Mouse (Mus musculus): ENCODE results near the gene Gm20481.
"Not testable (repeated sequence)": the region's sequence is repeated elsewhere in the genome, so short reads cannot be mapped to it uniquely, and the experiment has no call there.

Gm20481 gene

GRCm38 (mm10) chr17:35003022-35003838, 33.5 kb downstream of the Gm20481 start:
- no peak for DNase-seq (ENCODE audit: low spot score)

DNA sequence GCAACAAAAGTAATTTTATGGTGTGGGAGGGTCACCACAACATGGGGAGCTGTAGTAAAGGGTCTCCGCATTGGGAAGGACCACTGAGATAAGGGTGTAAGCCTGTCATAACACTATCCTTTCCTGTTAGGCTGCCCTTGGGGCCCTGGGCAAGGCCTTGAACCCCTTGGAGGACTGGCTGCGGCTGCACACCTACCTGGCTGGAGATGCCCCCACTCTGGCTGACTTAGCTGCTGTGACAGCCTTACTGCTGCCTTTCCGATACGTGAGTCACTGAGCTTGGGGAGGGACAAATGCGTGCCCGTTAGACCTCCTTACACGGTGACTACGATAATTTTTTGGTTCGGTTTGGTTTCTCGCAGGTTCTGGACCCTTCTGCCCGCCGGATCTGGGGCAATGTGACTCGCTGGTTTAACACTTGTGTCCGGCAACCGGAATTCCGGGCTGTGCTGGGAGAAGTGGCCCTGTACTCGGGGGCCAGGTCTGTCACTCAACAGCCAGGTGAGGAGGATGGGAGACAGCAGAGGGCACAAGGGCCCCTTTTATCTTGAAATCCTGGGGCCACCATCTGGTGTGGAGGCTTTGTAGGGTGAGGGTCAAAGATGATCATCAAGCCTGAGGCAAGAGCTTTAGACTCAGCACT, 34.5 kb downstream of the Gm20481 start:
- DNase-seq (ENCODE audit: low spot score): no peak

- DNase-seq (ENCODE audit: low spot score): no peak
Measured at GRCm38 (mm10) chr17:35005158-35005557, 35.4 kb downstream of the Gm20481 start.

GRCm38 (mm10) chr17:35005902-35006301, 36.2 kb downstream of the Gm20481 start:
- DNase-seq (ENCODE audit: low spot score): not testable (repeated sequence)

GRCm38 (mm10) chr17:35007387-35007991, 37.8 kb downstream of the Gm20481 start:
- DNase-seq (ENCODE audit: low spot score): no peak

DNA sequence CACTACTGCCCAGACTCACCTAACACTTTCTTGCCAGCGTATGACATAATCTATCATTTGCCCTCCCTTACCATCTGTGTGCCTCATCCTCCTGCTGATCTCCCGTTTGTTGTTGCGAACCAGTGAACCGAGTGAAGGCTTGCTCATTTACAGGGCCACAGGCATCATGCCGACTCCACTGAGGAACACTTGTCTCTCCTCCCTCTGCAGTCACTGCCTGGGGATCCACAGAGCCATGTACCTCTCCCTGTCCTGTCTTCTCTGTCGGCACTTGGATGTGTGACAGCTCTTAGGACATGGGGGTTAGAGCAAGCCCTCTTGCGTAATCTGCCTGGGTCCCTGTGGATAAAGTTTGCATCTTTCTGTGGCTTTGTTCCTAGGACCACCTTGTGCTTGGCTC, 39.9 kb downstream of the Gm20481 start:
- no peak for DNase-seq (ENCODE audit: low spot score)

GRCm38 (mm10) chr17:35011440-35011839, 41.7 kb downstream of the Gm20481 start:
- no peak for DNase-seq (ENCODE audit: low spot score)

DNA sequence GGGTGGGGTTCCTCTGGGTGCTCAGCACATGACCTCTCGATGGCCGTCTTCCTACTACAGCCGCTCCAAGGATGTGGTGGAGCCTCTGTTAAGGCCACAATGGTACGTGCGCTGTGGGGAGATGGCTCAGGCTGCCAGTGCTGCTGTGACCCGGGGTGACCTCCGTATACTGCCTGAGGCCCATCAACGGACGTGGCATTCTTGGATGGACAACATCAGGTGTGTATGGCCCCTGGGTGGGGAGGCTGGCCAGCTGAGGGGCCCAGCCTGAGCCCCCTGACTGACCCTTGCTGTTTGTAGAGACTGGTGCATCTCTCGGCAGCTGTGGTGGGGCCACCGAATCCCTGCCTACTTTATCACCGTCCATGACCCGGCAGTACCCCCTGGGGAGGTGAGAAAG, 42.7 kb downstream of the Gm20481 start:
- no peak for DNase-seq (ENCODE audit: low spot score)

DNA sequence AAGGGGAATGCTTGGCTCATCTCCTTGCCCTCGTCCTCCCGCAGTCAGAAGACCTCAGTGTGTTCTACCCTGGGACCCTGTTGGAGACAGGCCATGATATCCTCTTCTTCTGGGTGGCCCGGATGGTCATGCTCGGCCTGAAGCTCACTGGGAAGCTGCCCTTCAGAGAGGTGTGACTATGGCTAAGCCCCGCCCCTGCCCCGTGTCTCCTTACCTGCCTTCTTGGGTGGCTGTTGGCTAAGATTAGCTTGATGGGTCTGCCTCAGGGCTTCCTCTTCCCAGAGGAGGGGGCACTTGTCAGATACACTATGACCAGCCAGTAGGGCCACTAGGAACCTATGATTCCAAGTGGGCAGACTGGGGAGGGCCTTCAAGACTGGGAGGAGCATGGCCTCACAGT, 43.5 kb downstream of the Gm20481 start:
- no peak for DNase-seq (ENCODE audit: low spot score)

- no peak for DNase-seq (ENCODE audit: low spot score)
Measured at GRCm38 (mm10) chr17:35015296-35015695, 45.6 kb downstream of the Gm20481 start.

DNA sequence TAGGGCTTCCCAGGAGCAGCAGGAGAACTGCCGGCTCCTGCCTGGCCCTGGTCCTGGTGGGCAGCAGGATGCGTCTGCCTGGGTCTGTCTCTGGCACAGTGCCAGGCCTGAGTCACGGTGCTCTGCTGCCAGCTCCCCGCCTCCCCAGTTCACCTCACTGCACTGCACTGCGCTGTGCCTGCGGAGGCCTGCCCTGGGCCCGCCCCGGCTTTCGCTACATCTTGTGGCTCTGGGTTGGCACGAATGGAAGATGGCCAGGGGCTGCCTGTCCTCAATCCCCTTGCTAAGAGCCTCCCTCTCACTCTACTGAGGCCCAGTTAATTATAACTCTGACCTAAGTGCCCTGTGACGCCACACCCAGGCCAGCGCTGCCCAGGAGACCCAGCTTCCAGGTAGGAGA, 46.7 kb downstream of the Gm20481 start, which contains the start of gene Vwa7:
Gene Vwa7 (plus strand): TSS at position 204 of the 400 bp plus-strand sequence.
- no peak for DNase-seq (ENCODE audit: low spot score)

DNA sequence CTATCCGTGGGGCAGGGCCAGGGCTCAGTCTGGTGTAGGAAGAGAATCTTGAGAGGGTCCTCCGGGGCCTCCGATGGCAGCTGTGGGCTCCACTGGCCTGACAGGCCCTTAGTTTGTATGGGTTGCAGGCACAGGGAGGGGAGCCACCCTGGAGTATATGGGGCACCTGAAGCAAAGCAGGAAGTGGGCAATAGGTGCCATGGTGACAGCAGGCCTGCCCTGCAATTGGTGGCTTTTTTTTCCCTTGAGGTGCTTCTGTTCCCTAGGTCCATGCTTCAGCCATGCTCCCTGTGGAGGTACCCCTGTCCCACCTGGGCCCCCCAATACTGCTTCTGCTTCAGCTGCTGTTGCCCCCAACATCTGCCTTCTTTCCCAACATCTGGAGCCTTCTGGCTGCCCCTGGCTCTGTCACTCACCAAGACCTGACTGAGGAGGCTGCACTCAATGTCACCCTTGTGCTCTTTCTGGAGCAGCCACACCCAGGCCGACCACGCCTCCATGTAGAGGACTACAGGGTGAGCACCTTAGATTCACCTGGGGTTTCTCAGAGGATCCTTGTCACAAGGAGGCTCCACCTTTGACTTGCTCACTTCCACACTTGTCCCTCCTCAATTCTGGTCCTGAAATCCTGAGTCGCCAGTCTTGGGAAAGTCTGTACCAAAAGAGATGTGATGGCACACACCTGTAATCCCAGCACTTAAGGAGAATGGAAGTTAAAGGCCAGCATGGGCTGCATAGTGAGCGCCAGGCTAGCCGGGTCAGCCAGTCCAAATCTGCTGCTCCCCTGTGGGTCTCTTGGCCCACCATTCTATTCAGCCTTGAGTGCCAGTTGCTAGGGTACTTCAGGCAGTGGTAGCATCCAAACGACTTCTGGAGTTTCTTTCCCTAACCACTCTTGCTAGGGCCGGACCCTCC, 47.3 kb downstream of the Gm20481 start:
- DNase-seq (ENCODE audit: low spot score): no peak

DNA sequence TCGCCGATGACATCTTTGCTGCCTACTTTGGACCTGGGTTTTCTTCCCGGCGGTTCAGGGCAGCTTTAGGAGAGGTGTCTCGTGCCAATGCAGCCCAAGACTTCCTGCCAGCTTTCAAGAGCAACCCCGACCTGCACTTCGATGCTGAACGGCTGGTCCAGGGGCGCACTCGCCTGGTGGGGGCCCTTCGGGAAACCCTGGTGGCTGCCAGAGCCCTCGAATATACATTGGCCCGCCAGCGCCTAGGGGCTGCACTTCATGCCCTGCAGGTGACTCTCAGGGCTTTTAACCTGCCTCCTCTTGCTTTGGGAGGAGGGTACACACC, 48.0 kb downstream of the Gm20481 start:
- DNase-seq (ENCODE audit: low spot score): no peak

DNA sequence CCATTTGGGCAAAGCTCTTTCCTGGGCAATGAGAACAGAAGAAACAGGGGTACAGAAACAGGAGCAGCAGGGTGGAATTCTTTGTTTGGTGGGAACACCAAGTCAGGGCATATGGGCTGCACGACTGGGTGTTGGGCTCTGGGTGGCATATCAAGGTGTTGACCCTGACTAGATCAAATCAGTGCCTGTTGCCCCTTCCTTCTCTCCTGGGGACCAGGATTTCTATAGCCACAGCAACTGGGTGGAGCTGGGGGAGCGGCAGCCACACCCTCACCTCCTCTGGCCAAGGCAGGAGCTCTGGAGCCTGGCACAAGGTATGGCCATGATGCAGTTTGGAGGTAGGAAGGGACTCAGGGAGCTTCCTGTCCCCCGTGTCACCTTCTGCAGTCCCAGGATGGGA, 48.5 kb downstream of the Gm20481 start:
- DNase-seq (ENCODE audit: low spot score): no peak

- DNase-seq (ENCODE audit: low spot score): no peak
Measured at GRCm38 (mm10) chr17:35019894-35020293, 50.2 kb downstream of the Gm20481 start.

DNA sequence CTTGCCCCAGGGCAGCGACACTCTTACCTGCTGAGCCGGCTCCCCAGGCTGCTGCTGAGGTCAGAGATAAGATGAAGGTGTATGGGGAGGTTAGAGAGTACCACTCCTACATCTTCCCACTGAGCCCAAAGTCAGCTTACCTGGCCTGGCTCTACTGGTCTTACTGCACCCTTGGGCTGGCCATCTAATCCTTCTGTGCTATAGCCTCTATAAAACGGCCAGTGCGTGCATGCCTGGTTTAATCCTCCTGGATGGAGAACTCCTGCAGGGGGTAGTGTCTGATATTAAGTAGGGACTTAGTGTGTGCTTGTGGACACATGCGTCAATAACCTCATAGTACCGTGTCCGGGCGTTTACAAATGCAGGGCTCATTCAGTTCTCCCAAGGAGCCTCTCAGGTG, 50.8 kb downstream of the Gm20481 start:
- DNase-seq (ENCODE audit: low spot score): no peak

GRCm38 (mm10) chr17:35021163-35021808, 51.6 kb downstream of the Gm20481 start:
- DNase-seq (ENCODE audit: low spot score): peak; percentile 87
